Mouse (Mus musculus) neutrophil, adult 5-6 weeks (primary cell): ENCODE measurements around the gene Fbxw4. TPM values are rescaled to one million over a fixed set of nuclear protein-coding genes. Genes with fewer than 3 reads are reported as not detected.

ENCODE experiments used
- total RNA-seq: library from RNA; stranded (forward); fragments of 200-1000 nt; gene quantifications from 2 replicates; pipeline ENCODE4 v1.2.3, GENCODE M21; 2017

Fbxw4 gene
- total RNA-seq, 1 experiment from 2014 or later: 20.8 TPM

Other genes starting within 250 kb of the Fbxw4 start
- gene Poll, start 99.8 kb downstream of the Fbxw4 start, total RNA-seq: 8.7 and 8.8 TPM in 2 replicates
- 12.2 and 19.3 TPM in 2 replicates for gene Gm17018, start 99.7 kb downstream of the Fbxw4 start, total RNA-seq
- not detected in 2 replicates for gene Fgf8, start 82.6 kb upstream of the Fbxw4 start, total RNA-seq
- 24.2 and 24.8 TPM in 2 replicates for gene Npm3, start 89.3 kb upstream of the Fbxw4 start, total RNA-seq
- gene Mgea5, start 123.5 kb upstream of the Fbxw4 start, total RNA-seq: 514 and 539 TPM in 2 replicates
- gene Kcnip2, start 155.7 kb upstream of the Fbxw4 start, total RNA-seq: 0.23 and 1.4 TPM in 2 replicates